Mouse (Mus musculus): ENCODE results near the gene Tmc8. TPM values are rescaled to one million over a fixed set of nuclear protein-coding genes. Genes with fewer than 3 reads are reported as not detected.

Tmc8 gene
- polyA plus RNA-seq, 1 experiment from 2014 or later, result 10.0 TPM

DNA sequence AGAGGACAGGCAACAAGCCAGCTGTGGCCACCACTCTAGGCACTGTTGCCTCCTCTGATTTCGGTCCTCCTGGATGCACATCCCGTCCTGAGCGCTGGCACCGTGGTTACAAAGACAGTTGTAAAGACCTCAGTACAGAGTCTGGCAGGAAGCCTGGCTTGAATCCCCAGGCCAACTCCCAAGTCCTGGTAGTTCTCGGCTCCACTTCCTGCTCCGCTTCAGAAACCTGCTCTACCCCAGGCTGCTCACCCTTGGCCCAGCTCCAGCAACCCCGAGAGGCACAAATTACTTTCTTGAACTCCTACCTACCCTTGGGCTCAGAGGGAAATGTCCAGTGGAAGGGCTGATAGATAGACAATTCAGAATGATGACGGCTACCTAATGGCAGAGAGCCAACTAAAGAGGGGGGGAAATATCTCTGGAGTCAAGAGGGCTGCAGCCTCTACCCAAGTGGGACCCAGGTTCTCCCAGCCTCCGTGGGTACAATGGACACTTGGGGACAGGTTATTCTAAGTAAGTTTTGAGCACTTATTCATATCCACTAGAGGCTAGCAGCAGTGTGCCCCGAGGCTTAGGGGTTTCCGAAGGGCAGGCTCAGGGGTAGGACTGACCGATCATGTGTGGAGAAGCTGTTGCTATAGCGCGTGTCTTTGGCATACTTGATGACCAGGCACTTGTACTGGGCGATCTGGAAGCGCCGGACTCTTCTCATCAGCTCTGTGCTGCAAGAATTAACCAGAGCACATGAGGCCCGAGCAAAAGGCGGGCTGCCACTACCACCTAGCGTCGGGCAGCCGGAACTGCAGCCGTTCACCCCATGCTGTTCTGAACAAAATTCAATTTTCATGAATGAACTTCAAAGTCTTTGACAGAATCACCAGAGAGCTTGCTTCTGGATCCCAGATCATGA, 42.4 kb downstream of the Tmc8 start:
- ATAC-seq (ENCODE audit: low FRiP score, low TSS enrichment) (peak; percentile 77), DNase-seq (ENCODE audit: low spot score) (peak; percentile 87)

DNA sequence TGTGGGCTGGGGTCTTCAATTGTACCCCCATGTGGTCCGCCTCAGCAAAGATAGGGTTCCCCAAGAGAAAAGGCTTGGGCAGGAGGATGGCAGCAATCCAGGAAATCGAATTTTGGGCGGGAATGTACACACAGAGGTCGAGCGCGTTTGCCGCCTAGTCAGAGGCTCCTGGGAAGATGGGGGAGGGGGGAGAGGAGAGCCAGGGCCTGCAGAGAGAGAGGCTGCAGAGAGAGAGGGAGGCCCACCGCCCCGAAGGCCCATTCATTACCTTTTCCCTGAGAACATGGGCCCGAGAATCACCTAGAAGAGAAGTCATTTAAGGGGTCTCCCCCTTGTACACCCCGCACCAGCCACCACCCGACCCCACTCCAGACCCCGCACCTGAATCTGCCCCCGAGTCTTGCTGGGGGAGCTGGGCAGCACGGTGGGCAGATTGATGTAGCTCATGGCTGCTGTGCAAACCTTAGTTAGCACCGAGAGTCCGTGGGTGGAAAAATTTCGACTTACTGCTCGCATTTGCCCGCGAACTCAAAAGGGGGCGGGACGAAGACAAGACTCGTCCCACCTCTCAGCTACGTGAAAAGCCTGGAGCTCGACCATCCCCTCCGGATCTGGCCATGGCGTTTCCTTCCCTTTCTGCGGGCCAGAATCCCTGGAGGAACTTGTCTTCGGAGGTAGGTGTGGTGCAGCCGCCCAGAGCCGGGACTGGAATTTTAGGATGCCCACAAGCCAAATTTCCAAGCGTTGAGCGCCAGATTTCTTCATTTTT, 43.6 kb downstream of the Tmc8 start, which contains the start of the genes Afmid and Tk1:
Afmid (plus strand) TSS at position 592 of the 769 bp plus-strand sequence.
Tk1 (minus strand) TSS at position 760 of the 769 bp plus-strand sequence.
- Histone ChIP-seq H3K9me3 (ENCODE audit: control insufficient read depth, low read length) (no peaks in the 10 kb centered on the region), H3K36me3 (ENCODE audit: control insufficient read depth, insufficient read depth, low read length) (no peaks in the 10 kb centered on the region), H3K4me3 (ENCODE audit: low read depth, low read length) (peak within 1 kb of the TSS; percentile 52), H3K4me2 (replicated peaks; ENCODE audit: low read depth) (peak within 1 kb of the TSS; percentile 79), H3K9ac (ENCODE audit: low read length) (peak within 1 kb of the TSS; percentile 60), H3K27me3 (ENCODE audit: control insufficient read depth, insufficient read depth, low read length) (no peaks in the 10 kb centered on the region), H3K27ac (replicated peaks) (peak within 1 kb of the TSS; percentile 84), H3K4me1 (replicated peaks; ENCODE audit: control insufficient read depth, insufficient read depth) (peaks cover 16% of the 10 kb centered on the region)
- ATAC-seq (ENCODE audit: low FRiP score, low TSS enrichment) (peak; percentile 25; the same call in 1 of the 2 replicates), DNase-seq (ENCODE audit: low spot score) (peak; percentile 87)
- under 1% methylated on average over 34 of the region's 34 CpGs for WGBS
- TF ChIP-seq EP300 (optimal IDR thresholded peaks at IDR 0.05) (no peak), CTCF (IDR thresholded peaks at IDR 0.05; ENCODE audit: low read depth) (no peak; the same call in 1 of the 2 replicates)

More for the DNA sequence above, 42.4 kb downstream of the Tmc8 start:
- Histone ChIP-seq H3K27me3 (ENCODE audit: control insufficient read depth, insufficient read depth, low read length) (no peaks in the 10 kb centered on the region), H3K27ac (replicated peaks) (peak overlapping the region; percentile 87), H3K4me3 (ENCODE audit: low read depth, low read length) (peak overlapping the region; percentile 52), H3K36me3 (ENCODE audit: control insufficient read depth, insufficient read depth, low read length) (no peaks in the 10 kb centered on the region; the same call in 1 of the 2 replicates), H3K9ac (ENCODE audit: low read length) (peak overlapping the region; percentile 60; the same call in 1 of the 2 replicates), H3K9me3 (ENCODE audit: control insufficient read depth, low read length) (no peaks in the 10 kb centered on the region), H3K4me2 (replicated peaks; ENCODE audit: low read depth) (peak overlapping the region; percentile 79), H3K4me1 (replicated peaks; ENCODE audit: control insufficient read depth, insufficient read depth) (peaks cover 13% of the 10 kb centered on the region)
- WGBS, result 5% methylated on average over 23 of the region's 23 CpGs
- peak; percentile 94 for TF ChIP-seq CTCF (IDR thresholded peaks at IDR 0.05; ENCODE audit: low read depth)
- TF ChIP-seq EP300 (optimal IDR thresholded peaks at IDR 0.05), result no peak

DNA sequence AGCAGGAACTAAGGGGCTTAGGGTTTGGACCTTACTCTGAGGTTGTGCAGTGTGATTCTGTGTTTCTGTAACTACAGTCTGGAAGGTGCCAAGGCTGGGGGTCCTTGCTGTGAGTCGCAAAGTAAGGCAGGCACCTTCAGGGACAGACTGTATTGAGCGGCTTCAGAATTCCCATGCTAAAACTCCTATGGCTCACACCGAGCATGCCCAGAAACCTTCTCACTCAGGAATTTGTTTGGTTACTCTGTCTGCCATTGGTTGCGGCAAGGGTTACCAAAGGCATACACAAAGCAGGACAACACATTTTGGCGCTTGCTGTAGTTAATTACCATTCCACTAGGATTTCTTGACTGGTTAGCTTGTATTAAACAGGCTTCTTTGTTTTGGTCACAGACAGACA, 44.3 kb downstream of the Tmc8 start:
- 4% methylated on average over 5 of the region's 5 CpGs for WGBS
- Histone ChIP-seq H3K4me3 (ENCODE audit: low read depth, low read length) (peak overlapping the region; percentile 52), H3K9ac (ENCODE audit: low read length) (peak overlapping the region; percentile 60), H3K4me1 (replicated peaks; ENCODE audit: control insufficient read depth, insufficient read depth) (peaks cover 16% of the 10 kb centered on the region), H3K4me2 (replicated peaks; ENCODE audit: low read depth) (peak overlapping the region; percentile 79), H3K27ac (replicated peaks) (peak overlapping the region; percentile 84), H3K36me3 (ENCODE audit: control insufficient read depth, insufficient read depth, low read length) (no peaks in the 10 kb centered on the region), H3K9me3 (ENCODE audit: control insufficient read depth, low read length) (no peaks in the 10 kb centered on the region), H3K27me3 (ENCODE audit: control insufficient read depth, insufficient read depth, low read length) (no peaks in the 10 kb centered on the region)
- ATAC-seq (ENCODE audit: low FRiP score, low TSS enrichment) (no peak), DNase-seq (ENCODE audit: low spot score) (no peak)
- TF ChIP-seq EP300 (optimal IDR thresholded peaks at IDR 0.05), result no peak
- 0 out of 2 replicates have a peak, but pooled peaks have one; percentile 9 for TF ChIP-seq CTCF (IDR thresholded peaks at IDR 0.05; ENCODE audit: low read depth)

DNA sequence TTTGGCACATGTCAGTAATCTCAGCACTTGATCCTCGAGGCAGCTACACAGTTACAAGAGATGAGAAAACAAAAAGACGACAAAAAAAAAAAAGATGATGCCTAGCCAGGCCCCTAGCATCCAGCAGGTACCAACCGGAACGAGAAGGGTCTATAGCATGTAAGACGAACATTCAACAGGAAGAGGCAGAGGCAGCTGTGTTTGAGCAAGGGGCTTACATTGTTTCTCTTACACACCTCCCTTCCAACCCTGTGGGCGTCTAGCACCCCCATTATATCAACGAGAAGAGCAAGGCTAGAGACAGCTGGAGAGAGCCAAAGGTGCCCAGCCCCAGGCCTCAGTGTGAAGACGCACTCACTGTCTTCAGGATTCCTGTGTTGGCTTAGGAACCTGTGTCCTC, 45.0 kb downstream of the Tmc8 start:
- ATAC-seq (ENCODE audit: low FRiP score, low TSS enrichment), result no peak
- H3K36me3 ChIP-seq (ENCODE audit: control insufficient read depth, insufficient read depth, low read length), result no peaks in the 10 kb centered on the region
- no peak for DNase-seq (ENCODE audit: low spot score)
- H3K4me3 ChIP-seq (ENCODE audit: low read depth, low read length), result no peak overlapping the region
- no peak overlapping the region for H3K9ac ChIP-seq (ENCODE audit: low read length)
- no peaks in the 10 kb centered on the region for H3K27me3 ChIP-seq (ENCODE audit: control insufficient read depth, insufficient read depth, low read length)
- peak overlapping the region; percentile 79 for H3K4me2 ChIP-seq (replicated peaks; ENCODE audit: low read depth)
- peak overlapping the region; percentile 84; the same call in 1 of the 2 replicates for H3K27ac ChIP-seq (replicated peaks)
- TF ChIP-seq EP300 (optimal IDR thresholded peaks at IDR 0.05), result no peak
- TF ChIP-seq CTCF (IDR thresholded peaks at IDR 0.05; ENCODE audit: low read depth), result no peak
- H3K9me3 ChIP-seq (ENCODE audit: control insufficient read depth, low read length), result no peaks in the 10 kb centered on the region
- 38% methylated on average over 8 of the region's 8 CpGs for WGBS
- H3K4me1 ChIP-seq (replicated peaks; ENCODE audit: control insufficient read depth, insufficient read depth), result peaks cover 16% of the 10 kb centered on the region

DNA sequence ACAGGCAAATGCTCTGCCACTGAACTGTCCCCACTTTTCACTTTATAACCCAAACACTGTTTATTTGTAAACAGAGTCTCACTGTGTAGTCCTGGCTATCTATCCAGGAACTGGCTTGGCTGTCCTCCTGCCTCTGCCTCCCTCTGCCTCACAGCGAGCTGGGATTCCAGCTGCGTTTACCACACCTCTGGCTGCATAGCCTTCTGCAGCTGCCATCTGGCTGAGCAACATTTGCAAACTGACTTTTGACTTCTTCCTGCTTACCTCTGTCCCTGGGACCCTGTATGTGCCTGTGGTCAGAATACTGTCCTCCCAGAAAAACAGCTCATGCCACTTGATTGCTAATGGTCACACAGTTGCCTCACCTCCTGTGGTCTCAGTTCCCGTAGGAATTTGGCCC, 45.5 kb downstream of the Tmc8 start:
- peak overlapping the region; percentile 40; the same call in 1 of the 2 replicates for H3K27ac ChIP-seq (replicated peaks)
- no peak overlapping the region for H3K4me3 ChIP-seq (ENCODE audit: low read depth, low read length)
- WGBS, result 40% methylated on average over 3 of the region's 3 CpGs
- no peak for TF ChIP-seq CTCF (IDR thresholded peaks at IDR 0.05; ENCODE audit: low read depth)
- TF ChIP-seq EP300 (optimal IDR thresholded peaks at IDR 0.05), result no peak
- ATAC-seq (ENCODE audit: low FRiP score, low TSS enrichment) (no peak), DNase-seq (ENCODE audit: low spot score) (no peak)
- H3K36me3 ChIP-seq (ENCODE audit: control insufficient read depth, insufficient read depth, low read length), result no peaks in the 10 kb centered on the region
- H3K9ac ChIP-seq (ENCODE audit: low read length), result no peak overlapping the region
- H3K4me2 ChIP-seq (replicated peaks; ENCODE audit: low read depth), result no peak overlapping the region
- H3K9me3 ChIP-seq (ENCODE audit: control insufficient read depth, low read length), result no peaks in the 10 kb centered on the region
- peaks cover 16% of the 10 kb centered on the region for H3K4me1 ChIP-seq (replicated peaks; ENCODE audit: control insufficient read depth, insufficient read depth)
- no peaks in the 10 kb centered on the region for H3K27me3 ChIP-seq (ENCODE audit: control insufficient read depth, insufficient read depth, low read length)
